Mouse (Mus musculus) midbrain, embryonic 14.5 days (tissue): ENCODE data around the gene Il17c. TPM values are rescaled to one million over a fixed set of nuclear protein-coding genes. Genes with fewer than 3 reads are reported as not detected.

ENCODE experiments used
- ATAC-seq: fragments of 200-750 bp; cut with Nextera tagmentation; 2 replicates; pipeline ENCODE4 v1.8.0; 2017; ENCODE audit warnings: moderate number of reproducible peaks, moderate library complexity; ENCODE audit not compliant: low FRiP score, low TSS enrichment
- DNase-seq: peaks from one replicate; pipeline ENCODE4 v3.0.0-alpha.2; 2015
- H3K27ac ChIP-seq: fragments of 300-500 bp; sonication (generic); replicated peaks from 2 replicates; pipeline ENCODE4 v1.5.1; 2014; ENCODE audit warnings: mild to moderate bottlenecking, low read depth, low read length, moderate library complexity
- H3K27me3 ChIP-seq: fragments of 300-500 bp; sonication (generic); 2 replicates; pipeline ENCODE4 v1.6.1; 2014; ENCODE audit warnings: low read length, control low read depth, mixed read lengths; ENCODE audit not compliant: control insufficient read depth, insufficient read depth
- H3K36me3 ChIP-seq: fragments of 300-500 bp; sonication (generic); 2 replicates; pipeline ENCODE4 v1.6.1; 2014; ENCODE audit warnings: low read length, control low read depth; ENCODE audit not compliant: control insufficient read depth, insufficient read depth
- H3K4me1 ChIP-seq: fragments of 300-500 bp; sonication (generic); 2 replicates; pipeline ENCODE4 v1.6.1; 2014; ENCODE audit warnings: mild to moderate bottlenecking, antibody characterized with exemption, low read length, control low read depth; ENCODE audit not compliant: control insufficient read depth, insufficient read depth
- H3K4me2 ChIP-seq: fragments of 300-500 bp; sonication (generic); 2 replicates; pipeline ENCODE4 v1.6.1; 2014; ENCODE audit warnings: mild to moderate bottlenecking, low read length, moderate library complexity
- H3K4me3 ChIP-seq: fragments of 300-500 bp; sonication (generic); replicated peaks from 2 replicates; pipeline ENCODE4 v1.5.1; 2014; ENCODE audit warnings: low read depth, low read length
- H3K9ac ChIP-seq: fragments of 300-500 bp; sonication (generic); replicated peaks from 2 replicates; pipeline ENCODE4 v1.6.1; 2014; ENCODE audit warnings: mild to moderate bottlenecking, low read length, moderate library complexity
- H3K9me3 ChIP-seq: fragments of 300-500 bp; sonication (generic); 2 replicates; pipeline ENCODE4 v1.6.1; 2016; ENCODE audit warnings: low read length, control low read depth, mixed read lengths; ENCODE audit not compliant: control insufficient read depth
- WGBS: fragments of 180-500 bp; shearing (Covaris S2); extraction: QIAGEN DNeasy Blood & Tissue Kit; methylation state at CpG from one replicate; pipeline ENCODE4 v1.1.7; 2014; 5-methylcytosine and 5-hydroxymethylcytosine counted together
- polyA plus RNA-seq: library from polyadenylated mRNA; unstranded; fragments of >200 nt; fragmentation: Nextera tagmentation; extraction: Ambion mirVana; gene quantifications from 2 replicates; pipeline ENCODE4 v1.2.1, GENCODE M21; 2014

The Il17c gene
- polyA plus RNA-seq, 1 experiment from 2014 or later = not detected

DNA sequence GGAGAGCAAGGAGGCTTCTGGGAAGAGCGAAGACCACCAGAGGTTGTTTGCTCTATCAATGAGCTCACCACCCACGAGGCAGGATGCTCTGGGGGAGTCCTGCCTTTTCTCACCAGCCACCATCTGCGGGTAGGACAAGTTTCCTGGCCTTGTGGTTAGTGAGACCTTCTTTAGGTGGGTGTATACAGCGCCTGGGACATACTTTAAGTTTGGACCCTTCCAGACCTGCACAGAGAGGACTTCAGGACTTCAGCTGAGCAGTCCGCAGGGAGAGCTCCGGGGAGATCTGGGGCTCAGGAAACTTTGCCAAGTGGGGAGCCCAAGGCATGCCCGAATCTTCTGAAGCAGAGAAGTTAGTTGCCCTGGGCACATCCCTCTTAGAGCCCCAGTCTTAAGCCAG lies 38.2 kb downstream of the Il17c start:
- Histone ChIP-seq H3K4me2 (peak overlapping the region; percentile 61; the same call in 1 of the 2 replicates), H3K36me3 (no peaks in the 10 kb centered on the region), H3K9me3 (no peaks in the 10 kb centered on the region), H3K4me1 (peaks cover 6% of the 10 kb centered on the region; the same call in 1 of the 2 replicates), H3K9ac (no peak overlapping the region), H3K27ac (no peak overlapping the region), H3K27me3 (peaks cover 41% of the 10 kb centered on the region), H3K4me3 (peak overlapping the region; percentile 31)
- no peak for ATAC-seq
- DNase-seq = no peak
- WGBS = 28% methylated on average over 7 of the region's 7 CpGs

DNA sequence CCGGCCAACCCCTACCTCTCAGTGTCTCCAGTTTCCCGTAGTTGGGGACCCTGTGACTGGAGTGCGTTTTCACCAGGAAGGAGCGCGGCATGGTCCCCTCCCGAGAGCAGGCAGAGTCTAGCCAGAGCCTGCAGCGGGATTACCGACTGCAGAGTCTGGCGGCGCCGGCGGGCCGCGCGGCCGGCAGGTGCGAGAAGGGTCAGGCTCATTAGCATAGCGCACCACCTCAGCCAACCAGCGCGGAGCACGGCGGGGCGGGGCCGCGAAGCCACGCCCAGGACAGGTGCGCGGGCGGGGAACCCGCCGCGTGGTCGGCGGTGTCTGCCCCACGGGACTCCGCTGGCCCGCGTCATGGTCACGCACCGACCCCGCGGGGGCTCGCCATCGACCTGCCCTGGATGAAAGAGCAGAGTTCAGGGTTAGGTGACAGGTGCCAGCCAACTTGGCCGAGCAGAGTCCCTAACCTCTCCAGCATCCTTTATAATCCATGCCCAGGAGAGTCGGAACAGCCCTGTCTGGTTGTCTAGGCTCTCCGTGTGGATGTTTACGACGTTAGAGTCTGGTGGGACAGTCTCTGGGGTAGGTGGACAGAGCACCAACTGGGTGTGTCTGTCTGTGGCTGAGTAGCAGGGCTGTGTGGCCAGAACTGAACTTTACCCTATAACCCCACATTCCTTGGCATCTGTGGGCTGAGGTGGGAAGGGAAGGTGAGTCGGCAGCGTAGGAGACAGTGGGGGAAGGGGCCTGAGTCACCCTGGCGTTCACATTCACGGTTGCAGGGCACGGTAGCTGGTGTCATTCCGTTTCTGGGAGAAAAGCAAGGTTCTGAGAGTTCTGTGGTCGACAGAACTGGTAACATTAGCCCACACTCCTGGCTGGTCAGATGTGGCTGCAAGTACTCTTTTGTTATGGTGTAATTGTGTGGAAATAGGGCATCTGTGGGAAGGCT lies 39.0 kb downstream of the Il17c start, which contains the start of gene Snai3:
TSS of gene Snai3 (minus strand) at position 210 of the 949 bp plus-strand sequence.
- DNase-seq = peak; percentile 54
- H3K4me1 ChIP-seq = peaks cover 6% of the 10 kb centered on the region; the same call in 1 of the 2 replicates
- H3K9me3 ChIP-seq = no peaks in the 10 kb centered on the region
- peak within 1 kb of the TSS; percentile 31 for H3K4me3 ChIP-seq
- peaks cover 41% of the 10 kb centered on the region for H3K27me3 ChIP-seq
- H3K9ac ChIP-seq = peak within 1 kb of the TSS; percentile 16; the same call in 1 of the 2 replicates
- H3K36me3 ChIP-seq = peaks cover under 1% of the 10 kb centered on the region
- no peak for ATAC-seq
- 4% methylated on average over 56 of the region's 56 CpGs for WGBS
- H3K27ac ChIP-seq = no peak within 1 kb of the TSS
- H3K4me2 ChIP-seq = peak within 1 kb of the TSS; percentile 61

DNA sequence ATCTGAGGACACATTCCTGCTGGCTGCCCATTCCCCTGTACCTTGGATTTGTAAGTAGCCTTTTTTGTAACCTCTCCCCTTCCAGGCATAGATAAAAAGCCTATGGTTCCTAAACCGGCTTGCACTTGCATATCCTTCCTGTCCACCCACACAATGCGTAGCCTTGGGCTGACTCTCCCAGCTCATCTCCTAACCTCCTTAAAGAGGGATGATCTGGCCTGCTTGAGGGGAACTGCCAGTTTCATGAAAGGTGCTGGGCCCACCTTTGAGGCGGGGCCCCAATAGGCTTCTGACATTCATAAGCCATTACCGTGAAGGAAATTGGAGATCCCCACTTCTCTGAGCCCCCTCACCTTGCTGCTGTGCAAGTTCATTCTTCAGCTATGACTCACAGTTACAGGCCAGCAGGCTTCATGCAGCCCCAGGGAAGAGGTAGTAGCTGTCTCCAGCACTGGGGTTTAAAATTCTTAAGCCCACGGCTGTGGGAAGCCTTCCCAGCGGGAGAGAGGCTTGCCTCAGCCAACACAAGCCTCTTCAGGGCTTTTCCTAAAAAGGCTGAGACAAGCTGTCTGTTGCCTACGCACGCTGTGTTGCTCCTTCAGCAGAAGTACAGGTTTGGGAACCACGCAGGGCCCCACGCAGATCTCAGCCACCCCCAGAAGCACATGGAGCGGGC lies 39.8 kb downstream of the Il17c start:
- Histone ChIP-seq H3K4me3 (no peak overlapping the region), H3K4me1 (peaks cover 6% of the 10 kb centered on the region; the same call in 1 of the 2 replicates), H3K27me3 (peaks cover 41% of the 10 kb centered on the region), H3K27ac (no peak overlapping the region), H3K9me3 (no peaks in the 10 kb centered on the region), H3K36me3 (peaks cover 9% of the 10 kb centered on the region), H3K4me2 (no peak overlapping the region), H3K9ac (no peak overlapping the region)
- DNase-seq (no peak), ATAC-seq (no peak)
- WGBS = 69% methylated on average over 11 of the region's 11 CpGs

DNA sequence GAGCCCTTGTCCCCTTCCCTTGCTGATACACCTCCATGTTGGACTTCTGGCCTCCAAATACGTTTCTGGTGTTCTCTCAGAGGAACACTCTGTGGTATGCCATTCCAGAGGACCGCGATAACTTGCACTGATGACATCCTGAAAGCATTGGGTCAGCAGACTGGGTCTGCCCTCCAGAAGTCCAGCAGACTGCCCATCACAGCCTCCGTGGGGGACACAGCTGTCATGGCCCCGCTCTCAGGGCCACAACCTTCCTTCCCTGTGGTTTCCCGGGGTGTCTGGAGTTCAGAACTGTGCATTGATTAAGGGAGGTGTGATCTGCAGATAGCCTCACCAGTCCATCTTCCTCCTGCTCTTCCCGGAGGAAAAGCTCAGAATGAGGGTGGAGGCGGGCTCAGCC lies 40.7 kb downstream of the Il17c start:
- ATAC-seq (no peak), DNase-seq (no peak)
- H3K4me2 ChIP-seq = no peak overlapping the region
- peaks cover 41% of the 10 kb centered on the region for H3K27me3 ChIP-seq
- H3K9me3 ChIP-seq = no peaks in the 10 kb centered on the region
- WGBS = 72% methylated on average over 8 of the region's 8 CpGs
- H3K36me3 ChIP-seq = peaks cover 18% of the 10 kb centered on the region
- H3K27ac ChIP-seq = no peak overlapping the region
- H3K9ac ChIP-seq = no peak overlapping the region
- H3K4me1 ChIP-seq = peaks cover 6% of the 10 kb centered on the region; the same call in 1 of the 2 replicates
- H3K4me3 ChIP-seq = no peak overlapping the region

DNA sequence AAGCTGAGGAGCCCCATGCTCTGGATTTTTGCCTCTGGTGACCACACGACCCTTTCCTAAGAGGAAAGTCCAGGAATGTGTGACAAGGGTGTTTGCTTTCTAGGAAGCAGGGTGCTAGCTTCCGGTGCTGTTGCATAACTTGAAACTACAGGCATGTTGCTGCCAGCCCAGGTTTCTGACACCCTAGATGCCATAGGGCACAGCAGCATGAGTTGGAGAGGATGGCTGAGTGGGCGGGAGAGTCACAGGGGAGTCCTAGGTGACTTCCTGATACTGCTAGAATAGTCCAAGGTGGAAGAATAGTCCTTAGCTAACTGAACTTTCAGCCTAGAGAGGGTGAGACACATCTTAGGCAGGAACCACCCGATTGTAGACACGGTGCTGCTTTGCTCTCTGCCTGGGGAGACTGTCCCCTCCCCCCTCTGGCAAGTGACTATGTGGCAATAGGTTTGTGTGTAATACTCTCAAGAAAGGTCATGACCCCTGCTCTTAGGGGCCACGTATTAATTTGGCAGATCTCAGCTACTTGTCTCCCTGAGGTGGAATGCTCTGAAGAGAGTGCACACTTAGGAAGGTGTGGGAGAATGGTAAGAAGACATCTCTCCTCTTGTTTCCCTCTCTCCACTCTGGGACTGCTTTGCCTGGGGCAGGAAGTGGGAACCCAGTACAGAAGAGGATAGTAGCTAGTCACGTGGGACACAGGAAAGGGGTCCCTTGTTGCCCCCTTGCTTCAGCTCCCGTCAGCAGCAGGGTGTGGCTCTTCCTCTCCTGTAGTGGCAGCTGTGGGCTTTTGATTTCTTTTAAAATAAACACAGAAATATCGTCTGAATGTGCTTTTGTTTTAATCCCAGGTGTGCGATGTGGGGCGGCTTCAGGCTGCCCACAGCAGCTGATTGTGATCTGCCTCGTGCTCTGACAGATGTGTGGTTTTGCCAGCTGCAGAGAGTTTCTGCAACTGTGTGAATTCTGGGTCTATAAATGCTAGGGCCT lies 42.1 kb downstream of the Il17c start:
- Histone ChIP-seq H3K9ac (no peak overlapping the region), H3K4me1 (peaks cover 6% of the 10 kb centered on the region; the same call in 1 of the 2 replicates), H3K36me3 (peaks cover 32% of the 10 kb centered on the region), H3K4me2 (no peak overlapping the region), H3K9me3 (no peaks in the 10 kb centered on the region), H3K27ac (no peak overlapping the region), H3K4me3 (no peak overlapping the region), H3K27me3 (peaks cover 34% of the 10 kb centered on the region)
- DNase-seq = no peak
- 69% methylated on average over 12 of the region's 12 CpGs for WGBS
- ATAC-seq = no peak

DNA sequence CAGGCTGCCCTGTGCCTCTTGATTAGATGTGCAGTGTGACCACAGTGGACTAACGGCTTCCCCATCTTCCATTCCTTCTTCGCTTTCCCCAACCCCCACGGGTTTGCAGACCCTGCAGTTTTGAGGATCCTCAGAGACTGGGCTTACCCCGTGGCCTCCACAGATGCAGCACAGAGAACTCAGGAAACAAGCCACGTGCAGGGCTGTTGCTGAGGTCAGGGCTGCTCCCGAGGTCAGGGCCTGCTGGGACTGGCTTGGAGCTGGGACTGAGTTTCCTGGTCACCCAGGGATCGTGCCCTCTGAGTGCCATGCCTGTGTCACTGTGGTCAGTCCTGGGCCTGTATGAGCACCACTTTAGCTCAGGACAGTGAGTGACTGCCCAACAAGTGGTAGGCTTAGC lies 43.2 kb downstream of the Il17c start:
- Histone ChIP-seq H3K4me2 (no peak overlapping the region), H3K4me3 (no peak overlapping the region), H3K9me3 (no peaks in the 10 kb centered on the region), H3K36me3 (peaks cover 40% of the 10 kb centered on the region), H3K27ac (no peak overlapping the region), H3K27me3 (peaks cover 27% of the 10 kb centered on the region), H3K9ac (no peak overlapping the region), H3K4me1 (peaks cover 6% of the 10 kb centered on the region; the same call in 1 of the 2 replicates)
- no peak for DNase-seq
- ATAC-seq = no peak
- WGBS = 77% methylated on average over 7 of the region's 7 CpGs

DNA sequence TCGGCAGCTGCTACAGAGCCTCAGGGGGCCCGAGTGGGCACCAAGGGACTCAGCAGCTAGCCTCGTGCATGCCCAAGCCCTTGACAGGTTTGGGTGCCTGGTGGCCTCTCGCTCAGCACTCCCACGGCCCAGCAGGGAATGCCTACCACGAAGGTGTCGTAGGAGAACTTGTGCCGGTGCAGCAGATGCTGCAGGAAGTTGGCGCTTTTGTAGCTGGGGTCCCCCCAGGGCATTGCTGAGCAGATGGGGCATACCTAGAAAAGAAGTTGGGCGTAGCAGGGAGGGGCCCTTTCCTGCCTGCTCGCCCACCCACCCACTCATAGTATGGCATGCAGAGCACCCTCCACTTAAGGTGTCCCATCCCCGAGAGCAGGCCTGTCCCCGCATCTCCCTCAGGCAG lies 46.0 kb downstream of the Il17c start:
- no peaks in the 10 kb centered on the region for H3K9me3 ChIP-seq
- no peak overlapping the region for H3K4me2 ChIP-seq
- no peak overlapping the region for H3K4me3 ChIP-seq
- H3K9ac ChIP-seq = no peak overlapping the region
- no peaks in the 10 kb centered on the region for H3K4me1 ChIP-seq
- peaks cover 51% of the 10 kb centered on the region for H3K36me3 ChIP-seq
- no peak for ATAC-seq
- WGBS = 92% methylated on average over 13 of the region's 13 CpGs
- no peak overlapping the region for H3K27ac ChIP-seq
- H3K27me3 ChIP-seq = no peaks in the 10 kb centered on the region
- no peak for DNase-seq

DNA sequence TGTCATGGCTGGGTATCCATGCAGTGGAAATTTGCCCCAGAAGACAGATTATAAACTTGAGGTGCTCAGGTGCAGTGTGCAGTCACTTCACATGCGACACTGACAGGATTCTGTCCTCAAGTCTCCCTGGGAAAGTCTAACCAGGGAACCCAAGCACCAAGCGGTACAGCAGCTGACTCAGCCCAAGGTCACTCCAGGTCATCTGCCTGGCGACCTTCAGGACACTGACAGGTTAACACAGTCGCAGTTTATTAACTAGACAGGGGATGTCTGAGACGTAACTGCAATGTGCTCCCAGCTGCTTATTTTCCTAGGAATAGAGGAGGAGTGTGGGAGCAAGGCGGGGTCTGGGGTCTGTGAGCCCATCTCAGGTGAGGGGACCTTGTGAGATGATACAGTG lies 47.6 kb downstream of the Il17c start:
- DNase-seq (no peak), ATAC-seq (no peak)
- 87% methylated on average over 6 of the region's 6 CpGs for WGBS
- Histone ChIP-seq H3K27ac (no peak overlapping the region), H3K27me3 (no peaks in the 10 kb centered on the region), H3K36me3 (peaks cover 61% of the 10 kb centered on the region), H3K4me3 (no peak overlapping the region), H3K9ac (no peak overlapping the region; the same call in 1 of the 2 replicates), H3K9me3 (no peaks in the 10 kb centered on the region), H3K4me2 (no peak overlapping the region), H3K4me1 (0 out of 2 replicates have a peak, but pooled peaks cover 3% of the 10 kb centered on the region)
